In genomic region chr14:60129564-60129963, GRCm38 (mm10) we compare ENCODE assay signal across 16 mouse cellular contexts.
A peak's percentile ranks its signal among the peaks of the same experiment; 100 is the strongest.
DNase-seq lines count a peak whose midpoint lies in the region; ATAC-seq and TF ChIP-seq lines count a peak whose summit lies in the region.
"Had no signal": no experiment of that assay in that cellular context is flagged by ENCODE, and none has a peak within 500 bp of the region (broad histone marks: within the 10 kb centered on the region; RNA-seq: fewer than 3 reads in every experiment).

No protein-coding gene starts in this region.

- in situ Hi-C loops in CH12.LX (cut with MboI; ENCODE audit: low pct_ligation_motif_present, low pct_unique_long_range_greater_than_20kb, low sequenced_read_pairs), result no loop called here

- H3K4me1 ChIP-seq in liver, postnatal 0 days (ENCODE audit: insufficient read depth), result peaks cover 3% of the 10 kb centered on the region; the same call in 1 of the 2 replicates
- H3K4me1 ChIP-seq in liver, embryonic 12.5 days, result no peaks in the 10 kb centered on the region
- H3K4me1 ChIP-seq in CH12.LX (ENCODE audit: control insufficient read depth in 1 of 2, insufficient read depth in 2 of 2), result no peaks in the 10 kb centered on the region
- H3K4me1 ChIP-seq in forebrain, embryonic 10.5 days, result no peaks in the 10 kb centered on the region
- no peaks in the 10 kb centered on the region for H3K4me1 ChIP-seq in kidney, embryonic 16.5 days (ENCODE audit: insufficient read depth, low read length)
- H3K4me1 ChIP-seq: embryonic facial prominence, embryonic 15.5 days; forebrain, embryonic 13.5 days; limb, embryonic 13.5 days; lung, embryonic 15.5 days; midbrain, embryonic 13.5 days had no signal

- H3K79me2 ChIP-seq in CH12.LX (replicated peaks; ENCODE audit: control insufficient read depth, extremely low read depth, insufficient read depth, poor library complexity, severe bottlenecking), result no peaks in the 10 kb centered on the region

- no peak overlapping the region for H3K27ac ChIP-seq in liver, postnatal 0 days (ENCODE audit: low read depth)
- no peak overlapping the region for H3K27ac ChIP-seq in liver, embryonic 12.5 days
- H3K27ac ChIP-seq in CH12.LX (ENCODE audit: insufficient read depth, low read depth), result no peak overlapping the region
- no peak overlapping the region for H3K27ac ChIP-seq in forebrain, embryonic 10.5 days
- no peak overlapping the region for H3K27ac ChIP-seq in kidney, embryonic 16.5 days (ENCODE audit: low read length)
- H3K27ac ChIP-seq: embryonic facial prominence, embryonic 15.5 days; forebrain, embryonic 13.5 days; limb, embryonic 13.5 days; lung, embryonic 15.5 days; midbrain, embryonic 13.5 days had no signal

- no peaks in the 10 kb centered on the region for H3K9me3 ChIP-seq in liver, postnatal 0 days (ENCODE audit: low read length)
- no peaks in the 10 kb centered on the region for H3K9me3 ChIP-seq in liver, embryonic 12.5 days (replicated peaks)
- no peaks in the 10 kb centered on the region for H3K9me3 ChIP-seq in CH12.LX (replicated peaks; ENCODE audit: low read length)
- H3K9me3 ChIP-seq in forebrain, embryonic 10.5 days, result no peaks in the 10 kb centered on the region
- no peaks in the 10 kb centered on the region for H3K9me3 ChIP-seq in kidney, embryonic 16.5 days (ENCODE audit: low read length)
- H3K9me3 ChIP-seq: embryonic facial prominence, embryonic 15.5 days; forebrain, embryonic 13.5 days; limb, embryonic 13.5 days; lung, embryonic 15.5 days; midbrain, embryonic 13.5 days had no signal

- H3K9ac ChIP-seq in liver, postnatal 0 days (replicated peaks), result no peak overlapping the region
- no peak overlapping the region for H3K9ac ChIP-seq in liver, embryonic 12.5 days
- H3K9ac ChIP-seq in CH12.LX (ENCODE audit: insufficient read depth, low read depth), result no peak overlapping the region
- no peak overlapping the region for H3K9ac ChIP-seq in kidney, embryonic 16.5 days (replicated peaks; ENCODE audit: low read length)
- H3K9ac ChIP-seq: embryonic facial prominence, embryonic 15.5 days; forebrain, embryonic 13.5 days; limb, embryonic 13.5 days; lung, embryonic 15.5 days; midbrain, embryonic 13.5 days had no signal

- no peak overlapping the region for H3K4me3 ChIP-seq in liver, postnatal 0 days (ENCODE audit: low read depth, low read length)
- no peak overlapping the region for H3K4me3 ChIP-seq in liver, embryonic 12.5 days
- H3K4me3 ChIP-seq in CH12.LX (replicated peaks in 1 of 3; ENCODE audit: low read depth in 2 of 3, low read length in 2 of 3, poor library complexity in 1 of 3), result no peak overlapping the region
- no peak overlapping the region for H3K4me3 ChIP-seq in forebrain, embryonic 10.5 days
- no peak overlapping the region for H3K4me3 ChIP-seq in kidney, embryonic 16.5 days (ENCODE audit: low read length)
- H3K4me3 ChIP-seq: embryonic facial prominence, embryonic 15.5 days; forebrain, embryonic 13.5 days; limb, embryonic 13.5 days; lung, embryonic 15.5 days; midbrain, embryonic 13.5 days had no signal

- TF ChIP-seq RAD21 in CH12.LX (IDR thresholded peaks at IDR 0.05; ENCODE audit: low read depth, low read length), result no peak

- TF ChIP-seq EP300 in liver, postnatal 0 days (IDR thresholded peaks at IDR 0.05; ENCODE audit: low read depth), result peak; percentile 39; the same call in 1 of the 2 replicates
- no peak for TF ChIP-seq EP300 in CH12.LX (IDR thresholded peaks at IDR 0.05; ENCODE audit: low read length)

- no peak for TF ChIP-seq CTCF in liver, postnatal 0 days (IDR thresholded peaks at IDR 0.05; ENCODE audit: low read depth)
- no peak for TF ChIP-seq CTCF in CH12.LX (conservative IDR thresholded peaks at IDR 0.05 in 1 of 2, IDR thresholded peaks at IDR 0.05 in 1 of 2; ENCODE audit: low read depth in 2 of 2, low read length in 2 of 2)

- 42% methylated on average over 5 of the region's 5 CpGs for WGBS in liver, postnatal 0 days (ENCODE audit: insufficient replicate concordance)
- 46% methylated on average over 5 of the region's 5 CpGs for WGBS in liver, embryonic 12.5 days (ENCODE audit: insufficient replicate concordance)
- WGBS in forebrain, embryonic 10.5 days, result 93% methylated on average over 5 of the region's 5 CpGs
- 78% methylated on average over 5 of the region's 5 CpGs for WGBS in kidney, embryonic 16.5 days

- TF ChIP-seq POLR2A in CH12.LX (IDR thresholded peaks at IDR 0.05; ENCODE audit: low read depth, low read length), result no peak

- ATAC-seq in liver, postnatal 0 days, result 0 out of 2 replicates have a peak, but pooled peaks have one; percentile 13
- no peak for ATAC-seq in liver, embryonic 12.5 days
- peak; percentile 95 for ATAC-seq in megakaryocyte progenitor cell, adult 5-6 weeks (replicated peaks; ENCODE audit: poor library complexity)
- ATAC-seq in kidney, embryonic 16.5 days (ENCODE audit: low FRiP score, low TSS enrichment), result no peak
- ATAC-seq: forebrain, embryonic 13.5 days; intestine, postnatal 0 days; midbrain, embryonic 13.5 days had no signal

- dilution Hi-C loops in CH12.LX (cut with MboI; ENCODE audit: extremely low pct_ligation_motif_present, extremely low pct_unique_long_range_greater_than_20kb, low sequenced_read_pairs), result no loop called here

- no peak for DNase-seq in liver, postnatal 0 days
- no peak for DNase-seq in CH12.LX (ENCODE audit: extremely low read depth)
- DNase-seq in thymus, postnatal 10 days (ENCODE audit: low spot score in 2 of 2), result peak; percentile 44 to 50
- no peak for DNase-seq in forebrain, embryonic 10.5 days (ENCODE audit: extremely low spot score, low spot score)
- DNase-seq in right cerebral cortex, adult 2 months (ENCODE audit: low spot score in 2 of 2), result no peak
- DNase-seq: cerebellum, adult 2 months; heart, postnatal 4 days had no signal

- H3K27me3 ChIP-seq in liver, postnatal 0 days (ENCODE audit: insufficient read depth, low read length), result no peaks in the 10 kb centered on the region
- no peaks in the 10 kb centered on the region for H3K27me3 ChIP-seq in liver, embryonic 12.5 days (replicated peaks)
- no peaks in the 10 kb centered on the region for H3K27me3 ChIP-seq in CH12.LX (replicated peaks)
- no peaks in the 10 kb centered on the region for H3K27me3 ChIP-seq in forebrain, embryonic 10.5 days (ENCODE audit: poor library complexity, severe bottlenecking)
- no peaks in the 10 kb centered on the region for H3K27me3 ChIP-seq in kidney, embryonic 16.5 days (ENCODE audit: insufficient read depth, low read length)
- H3K27me3 ChIP-seq: embryonic facial prominence, embryonic 15.5 days; forebrain, embryonic 13.5 days; limb, embryonic 13.5 days; lung, embryonic 15.5 days; midbrain, embryonic 13.5 days had no signal

- no peak overlapping the region for H3K4me2 ChIP-seq in liver, postnatal 0 days (ENCODE audit: low read depth, low read length)
- H3K4me2 ChIP-seq in liver, embryonic 12.5 days, result no peak overlapping the region
- no peak overlapping the region for H3K4me2 ChIP-seq in CH12.LX (ENCODE audit: insufficient read depth, low read depth, poor library complexity, severe bottlenecking)
- H3K4me2 ChIP-seq in kidney, embryonic 16.5 days (replicated peaks; ENCODE audit: low read depth, low read length), result no peak overlapping the region
- H3K4me2 ChIP-seq: embryonic facial prominence, embryonic 15.5 days; forebrain, embryonic 13.5 days; limb, embryonic 13.5 days; lung, embryonic 15.5 days; midbrain, embryonic 13.5 days had no signal

- H3K36me3 ChIP-seq in liver, postnatal 0 days (replicated peaks; ENCODE audit: insufficient read depth, low read length), result no peaks in the 10 kb centered on the region
- H3K36me3 ChIP-seq in liver, embryonic 12.5 days, result no peaks in the 10 kb centered on the region
- H3K36me3 ChIP-seq in CH12.LX (replicated peaks in 1 of 2; ENCODE audit: control insufficient read depth in 1 of 2, insufficient read depth in 1 of 2, low read length in 1 of 2), result no peaks in the 10 kb centered on the region
- H3K36me3 ChIP-seq in forebrain, embryonic 10.5 days (replicated peaks), result no peaks in the 10 kb centered on the region
- no peaks in the 10 kb centered on the region for H3K36me3 ChIP-seq in kidney, embryonic 16.5 days (ENCODE audit: insufficient read depth, low read length)
- H3K36me3 ChIP-seq: embryonic facial prominence, embryonic 15.5 days; limb, embryonic 13.5 days; lung, embryonic 15.5 days; midbrain, embryonic 13.5 days had no signal

TF ChIP-seq in CH12.LX, 34 proteins besides CTCF, POLR2A, EP300 and RAD21:
- TF ChIP-seq CHD2 (IDR thresholded peaks at IDR 0.05; ENCODE audit: low read length) (no peak), BHLHE40 (IDR thresholded peaks at IDR 0.05; ENCODE audit: low read depth, low read length) (peak; percentile 75)

Comparison
In these comparisons a context has a peak if more than half of its experiments do, and no peak if none do; other contexts are left out.
1. ATAC-seq: peak in liver, postnatal 0 days (single experiment) and megakaryocyte progenitor cell, adult 5-6 weeks (single experiment); none in liver, embryonic 12.5 days (single experiment) and kidney, embryonic 16.5 days (single experiment).
2. DNase-seq: peak in thymus, postnatal 10 days (2 of 2); none in liver, postnatal 0 days (single experiment), CH12.LX (single experiment), forebrain, embryonic 10.5 days (single experiment) and right cerebral cortex, adult 2 months (0 of 2).